In the genomic region with DNA sequence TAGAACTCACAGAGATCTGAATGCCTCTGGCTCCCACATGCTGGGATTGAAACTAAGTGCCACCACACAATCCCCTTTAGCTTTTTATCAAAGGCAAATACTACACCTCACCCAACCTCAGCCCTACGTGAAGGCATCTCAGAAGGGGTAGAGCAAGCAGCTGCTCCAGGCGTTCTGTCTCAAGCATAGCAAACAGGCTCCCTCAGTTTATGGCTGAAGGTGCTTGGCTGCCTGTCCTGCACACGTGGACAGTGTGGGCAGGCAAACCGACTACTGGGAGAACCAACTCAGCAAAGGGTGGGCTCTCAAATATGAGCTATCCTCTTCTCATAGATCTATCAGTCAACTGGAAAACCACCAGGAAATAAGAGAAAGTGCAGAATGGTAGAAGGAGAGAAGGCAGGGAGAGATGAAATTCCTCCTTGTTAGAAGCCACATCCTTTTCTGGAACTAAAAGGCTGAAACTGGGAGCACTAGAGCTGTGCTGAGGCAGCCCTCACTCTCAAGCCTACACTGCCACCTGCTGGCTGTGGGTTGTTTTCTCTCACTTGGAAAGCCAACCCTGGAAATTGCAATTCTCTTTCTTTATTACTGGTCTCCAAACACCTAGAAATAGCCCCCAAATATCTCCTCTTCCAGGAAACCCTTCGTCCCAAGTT, we compare ENCODE assay signal across 8 mouse cellular contexts. TPM values are rescaled to one million over a fixed set of nuclear protein-coding genes. Genes with fewer than 3 reads are reported as not detected.
DNase-seq lines count a peak whose midpoint lies in the region; ATAC-seq and TF ChIP-seq lines count a peak whose summit lies in the region.

No protein-coding gene starts in this region.

- WGBS in kidney, postnatal 0 days: 67% methylated on average over 5 of the region's 5 CpGs
- 63% methylated on average over 5 of the region's 5 CpGs for WGBS in liver, embryonic 12.5 days (ENCODE audit: insufficient replicate concordance)
- 72% methylated on average over 5 of the region's 5 CpGs for WGBS in neural tube, embryonic 13.5 days

- no peak overlapping the region for H3K27ac ChIP-seq in kidney, postnatal 0 days
- no peak overlapping the region for H3K27ac ChIP-seq in liver, embryonic 12.5 days
- H3K27ac ChIP-seq in neural tube, embryonic 13.5 days (replicated peaks): no peak overlapping the region

- ATAC-seq in kidney, postnatal 0 days (replicated peaks; ENCODE audit: low FRiP score, low read depth): no peak
- ATAC-seq in liver, embryonic 12.5 days: 0 out of 2 replicates have a peak, but pooled peaks have one; percentile 10
- ATAC-seq in neural tube, embryonic 13.5 days (ENCODE audit: low read depth): peak; percentile 85

- H3K9ac ChIP-seq in kidney, postnatal 0 days (ENCODE audit: low read depth, low read length): no peak overlapping the region
- H3K9ac ChIP-seq in liver, embryonic 12.5 days: no peak overlapping the region
- H3K9ac ChIP-seq in neural tube, embryonic 13.5 days: no peak overlapping the region

- no peak overlapping the region for H3K4me3 ChIP-seq in kidney, postnatal 0 days (replicated peaks; ENCODE audit: low read depth, low read length)
- no peak overlapping the region for H3K4me3 ChIP-seq in liver, embryonic 12.5 days
- no peak overlapping the region for H3K4me3 ChIP-seq in neural tube, embryonic 13.5 days

- peak; percentile 85 for TF ChIP-seq CTCF in kidney, postnatal 0 days (IDR thresholded peaks at IDR 0.05; ENCODE audit: low read depth)

- DNase-seq in CD8-positive naive resting alpha-beta T cell, adult 2 months (ENCODE audit: low read depth in 2 of 2, low spot score in 2 of 2): peak; percentile 25 to 43
- DNase-seq in adrenal gland, adult 18-20 months (ENCODE audit: low spot score in 2 of 2): peak; percentile 71
- DNase-seq in embryo, embryonic 10 days (ENCODE audit: low spot score): peak; percentile 85
- DNase-seq in heart, adult 8-10 months (ENCODE audit: low spot score): peak; percentile 73
- peak; percentile 83 for DNase-seq in kidney, postnatal 0 days (ENCODE audit: low spot score)
- peak; percentile 54 for DNase-seq in thymus, postnatal 25 days

- H3K27me3 ChIP-seq in kidney, postnatal 0 days (ENCODE audit: insufficient read depth, low read length): no peaks in the 10 kb centered on the region
- no peaks in the 10 kb centered on the region for H3K27me3 ChIP-seq in liver, embryonic 12.5 days (replicated peaks)
- no peaks in the 10 kb centered on the region for H3K27me3 ChIP-seq in neural tube, embryonic 13.5 days

- H3K9me3 ChIP-seq in kidney, postnatal 0 days (replicated peaks; ENCODE audit: low read length): no peaks in the 10 kb centered on the region
- no peaks in the 10 kb centered on the region for H3K9me3 ChIP-seq in liver, embryonic 12.5 days (replicated peaks)
- no peaks in the 10 kb centered on the region for H3K9me3 ChIP-seq in neural tube, embryonic 13.5 days

- no peaks in the 10 kb centered on the region for H3K4me1 ChIP-seq in kidney, postnatal 0 days (replicated peaks; ENCODE audit: insufficient read depth, low read length)
- H3K4me1 ChIP-seq in liver, embryonic 12.5 days: no peaks in the 10 kb centered on the region
- no peaks in the 10 kb centered on the region for H3K4me1 ChIP-seq in neural tube, embryonic 13.5 days (replicated peaks)

- H3K4me2 ChIP-seq in kidney, postnatal 0 days (ENCODE audit: low read length): no peak overlapping the region
- no peak overlapping the region for H3K4me2 ChIP-seq in liver, embryonic 12.5 days
- H3K4me2 ChIP-seq in neural tube, embryonic 13.5 days: no peak overlapping the region

- no peaks in the 10 kb centered on the region for H3K36me3 ChIP-seq in kidney, postnatal 0 days (ENCODE audit: insufficient read depth, low read length)
- peaks cover 37% of the 10 kb centered on the region for H3K36me3 ChIP-seq in liver, embryonic 12.5 days
- H3K36me3 ChIP-seq in neural tube, embryonic 13.5 days: no peaks in the 10 kb centered on the region

RNA-seq across cellular contexts. Expression of gene Cyp2c70, which starts 38.1 kb away (rescaled TPM):
- total RNA-seq in adrenal gland, adult 18-20 months (2021): under 1 TPM; 0.38 to 0.53 TPM
- under 1 TPM; 0.16 to 0.46 (median 0.31) TPM for total RNA-seq in heart, adult 8-10 months (2022)
- polyA plus RNA-seq in kidney, postnatal 0 days (2015; fragmentation: Nextera tagmentation; extraction: Ambion mirVana): not detected in 2 replicates
- polyA plus RNA-seq in liver, embryonic 12.5 days (2016; fragmentation: Nextera tagmentation; extraction: Ambion mirVana): 5.9 and 6.4 TPM in 2 replicates
- not detected in 2 replicates for polyA plus RNA-seq in neural tube, embryonic 13.5 days (2015; fragmentation: Nextera tagmentation; extraction: Ambion mirVana)

RNA-seq across cellular contexts. Expression of gene Pdlim1, which starts 46.4 kb away (rescaled TPM):
- 10 to 100 TPM; 19.0 to 22.4 TPM for total RNA-seq in adrenal gland, adult 18-20 months (2021)
- total RNA-seq in heart, adult 8-10 months (2022): 100 to 1,000 TPM; 114 to 157 (median 136) TPM
- polyA plus RNA-seq in kidney, postnatal 0 days (2015; fragmentation: Nextera tagmentation; extraction: Ambion mirVana): 34.4 and 40.0 TPM in 2 replicates
- polyA plus RNA-seq in liver, embryonic 12.5 days (2016; fragmentation: Nextera tagmentation; extraction: Ambion mirVana): 78.3 and 82.3 TPM in 2 replicates
- polyA plus RNA-seq in neural tube, embryonic 13.5 days (2015; fragmentation: Nextera tagmentation; extraction: Ambion mirVana): 26.2 and 27.3 TPM in 2 replicates

Comparison
In these comparisons a context has a peak if more than half of its experiments do, and no peak if none do; other contexts are left out.
1. DNase-seq: peak in every context shown above with its lines; median percentile 85 in embryo, embryonic 10 days; 83 in kidney, postnatal 0 days; 73 in heart, adult 8-10 months; 71 in adrenal gland, adult 18-20 months; 54 in thymus, postnatal 25 days; 34 in CD8-positive naive resting alpha-beta T cell, adult 2 months.